Mouse (Mus musculus) gonadal fat pad, adult 2 months (tissue): Measurements from ENCODE around the gene Kars. TPM values are rescaled to one million over a fixed set of nuclear protein-coding genes. Genes with fewer than 3 reads are reported as not detected.

Experiments
- DNase-seq: peaks from one replicate; pipeline ENCODE4 v3.0.0-alpha.2; 2012; ENCODE audit warnings: low read depth
- polyA plus RNA-seq: library from polyadenylated mRNA; depleted of rRNA; stranded (reverse); fragments of >200 nt; gene quantifications from 2 replicates; pipeline ENCODE4 v1.2.3, GENCODE M21; 2012; rRNA removed

The Kars gene
- polyA plus RNA-seq, 1 experiment: 49.3 TPM

DNA sequence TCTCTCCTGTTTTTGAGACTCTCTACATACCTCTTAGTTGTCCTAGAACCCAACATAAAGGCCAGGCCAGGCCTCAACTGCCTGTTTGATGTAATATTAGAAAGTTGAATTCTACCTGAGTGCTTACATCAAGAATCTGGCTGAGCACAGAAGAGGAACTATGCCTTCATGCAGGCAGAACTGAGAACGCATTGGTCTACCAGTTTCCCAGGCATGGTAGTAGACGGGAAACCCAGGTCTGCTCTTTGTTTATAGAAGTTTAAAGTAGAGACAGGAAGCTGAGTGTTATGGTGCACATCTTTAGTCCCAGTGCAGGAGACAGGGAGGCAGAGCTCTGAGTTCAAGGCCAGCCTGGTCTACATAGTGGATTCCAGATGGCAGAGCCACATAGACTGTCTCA is 64.0 kb downstream of the Kars start:
- no peak for DNase-seq

DNA sequence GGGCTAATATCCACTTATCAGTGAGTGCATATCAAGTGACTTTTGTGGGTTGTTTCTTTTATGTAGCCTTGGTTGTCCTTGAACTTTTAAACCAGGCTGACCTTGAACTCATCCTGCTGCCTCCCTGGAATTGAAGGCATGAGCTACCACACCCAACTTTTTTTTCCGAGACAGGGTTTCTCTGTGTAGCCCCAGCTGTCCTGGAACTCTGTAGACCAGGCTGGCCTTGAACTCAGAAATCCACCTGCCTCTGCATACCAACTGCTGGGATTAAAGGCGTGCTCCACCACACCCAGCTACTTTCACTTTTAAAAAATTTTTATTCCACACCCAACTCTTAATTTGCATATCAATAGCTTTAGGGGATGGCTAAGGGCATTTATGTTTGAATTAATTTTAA is 67.6 kb downstream of the Kars start:
- no peak for DNase-seq

Other genes with a start within 250 kb of the Kars start
- gene Cfdp1, start 157.0 kb downstream of the Kars start, polyA plus RNA-seq: 6.5 and 9.7 TPM in 2 replicates
- gene Tmem170, start 134.6 kb downstream of the Kars start, polyA plus RNA-seq: 5.2 and 5.8 TPM in 2 replicates
- gene Chst5, start 100.9 kb downstream of the Kars start, polyA plus RNA-seq: not detected in 2 replicates
- gene Tmem231, start 77.4 kb downstream of the Kars start, polyA plus RNA-seq: 10.0 and 13.9 TPM in 2 replicates
- 60.3 and 71.0 TPM in 2 replicates for gene Gabarapl2, start 70.6 kb downstream of the Kars start, polyA plus RNA-seq
- gene Adat1, start 19.0 kb downstream of the Kars start, polyA plus RNA-seq: 3.8 and 4.8 TPM in 2 replicates
- 9.0 and 12.0 TPM in 2 replicates for gene Terf2ip, start 75 bp upstream of the Kars start, polyA plus RNA-seq
- 0.08 TPM in 1 of 2 replicates, not detected in the other for gene Gm6793, start 3.7 kb upstream of the Kars start, polyA plus RNA-seq